Mouse (Mus musculus) monocyte, adult 2 months (primary cell): Measurements from ENCODE around the gene Cdkn1a.
"Not testable (repeated sequence)": the region's sequence is repeated elsewhere in the genome, so short reads cannot be mapped to it uniquely, and the experiment has no call there.

Source experiments
- DNase-seq, 2 experiments: peaks; one replicate each; pipeline ENCODE4 v3.0.0; 2022; ENCODE audit warnings: low spot score in 2 of 2, low read depth in 1 of 2

Gene Cdkn1a

DNA sequence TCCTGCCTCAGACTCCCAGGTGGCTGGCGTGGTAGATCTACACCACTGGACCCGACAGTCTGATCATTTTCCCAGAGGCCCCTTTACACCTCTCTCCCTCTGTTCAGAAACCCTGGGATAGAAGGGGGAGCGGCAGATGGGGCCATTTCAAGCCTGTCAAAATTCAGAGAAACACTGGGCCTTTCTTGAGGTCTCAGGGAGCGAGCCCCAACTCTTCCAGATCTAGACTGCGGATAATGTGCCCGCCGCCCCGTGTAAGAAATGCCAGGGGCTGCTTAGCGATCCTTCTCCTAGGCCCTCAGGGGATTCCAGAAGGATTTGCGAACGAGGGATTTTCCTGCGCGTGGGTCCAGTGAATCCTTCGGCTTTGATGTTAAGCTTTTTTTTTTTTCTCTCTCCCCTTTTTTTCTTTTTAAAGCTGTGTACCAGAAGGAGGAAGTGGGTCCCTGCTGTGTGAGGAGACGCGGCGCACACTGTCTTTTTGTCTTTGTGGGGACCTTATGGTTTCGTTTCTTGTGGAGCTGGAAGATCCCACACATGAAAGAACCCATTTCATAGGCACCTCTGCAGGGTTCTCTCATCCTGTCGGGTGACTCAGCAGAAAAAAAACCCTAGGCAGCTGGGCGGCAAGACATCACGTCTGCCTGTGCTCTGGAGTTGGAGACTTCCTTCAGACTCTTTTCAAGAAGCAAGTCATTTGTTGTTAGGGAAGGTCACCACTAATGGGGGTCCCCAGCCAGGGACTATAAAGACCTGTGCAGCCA, 9.0 kb upstream of the Cdkn1a start:
- peak in 1 of 2 experiments; percentile 29 for DNase-seq

DNA sequence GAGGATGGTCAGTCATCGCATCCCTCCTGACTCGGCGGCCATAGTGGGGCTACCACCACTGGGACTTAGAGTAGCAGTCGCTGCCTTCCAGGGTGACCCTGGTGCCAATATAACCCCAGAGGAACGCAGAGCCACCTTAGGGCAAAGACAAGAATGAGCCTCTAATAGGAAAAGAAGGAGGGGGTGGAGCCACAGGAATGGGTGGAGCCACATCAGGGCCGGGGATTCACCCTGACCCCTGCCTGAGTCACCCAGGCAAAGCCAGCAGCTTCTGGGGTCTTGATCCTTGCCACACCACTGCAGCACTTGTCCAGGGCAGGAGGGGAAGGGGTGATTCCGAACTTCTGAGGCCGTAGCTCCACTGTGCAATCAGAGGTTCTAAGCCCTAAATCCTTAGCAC, 7.2 kb upstream of the Cdkn1a start:
- DNase-seq = no peak

DNA sequence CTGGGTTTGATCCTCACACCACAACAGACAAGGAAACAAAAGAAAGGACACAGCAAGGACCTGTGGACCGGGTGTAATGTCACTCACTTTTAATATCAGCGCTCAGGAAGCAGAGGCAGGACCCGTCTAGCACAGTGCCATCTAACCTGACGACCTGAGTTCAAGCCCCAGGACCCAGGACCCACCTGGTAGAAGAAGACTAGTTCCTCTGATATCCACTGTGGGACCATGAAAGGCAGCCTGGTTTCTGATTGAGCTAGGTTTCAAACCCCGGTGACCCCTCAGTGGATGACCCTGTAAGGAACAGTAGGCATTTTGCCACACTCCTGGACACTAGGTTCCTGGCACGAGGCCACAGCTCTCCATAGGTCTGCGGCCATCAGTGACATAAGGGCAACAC, 6.1 kb upstream of the Cdkn1a start:
- no peak for DNase-seq

DNA sequence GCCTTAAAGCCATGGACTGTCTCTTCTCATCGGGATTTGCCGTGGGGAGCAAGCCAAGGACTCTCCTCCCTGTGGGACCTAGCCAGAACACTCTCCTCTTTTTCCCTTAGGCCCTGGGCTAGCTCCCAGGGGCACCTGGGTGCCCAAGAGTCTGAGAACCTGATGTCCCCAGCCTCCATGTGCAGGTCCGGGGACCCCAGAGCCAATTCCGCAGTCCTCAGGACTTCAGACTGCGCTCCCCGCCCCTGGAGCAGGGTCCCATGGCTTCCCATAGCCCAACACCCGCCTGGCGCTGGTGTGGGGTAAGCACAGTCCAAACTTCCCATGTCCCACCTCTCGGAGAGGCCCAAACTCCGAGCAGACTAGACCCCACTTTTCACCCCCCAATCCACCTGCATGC, 5.5 kb upstream of the Cdkn1a start:
- no peak for DNase-seq

DNA sequence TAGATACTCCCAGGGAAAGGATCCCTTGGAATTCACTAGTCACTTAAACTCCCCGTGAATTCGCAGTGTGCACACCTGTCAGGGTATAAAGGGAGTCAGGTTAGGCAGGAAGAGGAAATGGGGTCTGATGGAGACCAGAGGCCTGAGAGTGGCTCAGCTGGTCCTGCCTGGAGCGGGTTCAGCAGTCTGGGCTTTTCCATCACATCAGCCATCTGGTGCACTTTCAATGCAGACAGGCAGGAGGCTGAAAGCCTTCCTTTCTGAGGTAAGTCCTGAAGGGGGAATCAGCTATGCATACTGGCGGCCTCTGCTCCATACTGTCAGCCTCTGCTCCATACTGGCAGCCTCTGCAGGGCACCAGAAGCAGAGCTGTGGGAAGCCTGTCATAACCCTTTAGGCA, 3.9 kb upstream of the Cdkn1a start:
- no peak for DNase-seq

DNA sequence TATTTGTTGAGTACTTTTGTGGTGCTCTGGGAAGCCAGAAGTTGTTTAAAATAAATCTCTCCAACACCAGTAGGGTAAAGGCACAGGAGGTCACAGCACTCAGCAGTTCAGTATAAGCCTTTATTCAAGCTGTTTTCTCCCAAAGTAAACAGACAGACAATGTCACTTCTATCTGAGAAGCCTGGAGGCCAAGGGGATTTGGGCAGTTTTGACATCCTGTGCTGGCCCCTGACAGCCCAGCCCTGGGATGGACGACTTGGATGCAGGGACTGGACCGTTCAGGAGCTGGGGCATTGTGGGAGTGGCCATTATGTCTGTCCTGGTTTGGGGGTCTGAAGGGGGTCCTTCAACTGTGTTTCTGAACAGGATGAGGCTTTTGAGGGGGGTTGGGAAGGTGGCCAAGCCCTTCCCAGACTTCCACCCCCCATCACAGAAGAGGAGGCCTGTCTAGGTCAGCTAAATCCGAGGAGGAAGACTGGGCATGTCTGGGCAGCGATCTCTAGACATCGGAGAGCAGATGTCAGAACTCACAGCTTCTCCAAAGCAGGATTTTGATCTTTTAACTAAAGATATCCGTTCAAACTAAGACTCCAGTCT, 670 bp downstream of the Cdkn1a start:
- no peak for DNase-seq

DNA sequence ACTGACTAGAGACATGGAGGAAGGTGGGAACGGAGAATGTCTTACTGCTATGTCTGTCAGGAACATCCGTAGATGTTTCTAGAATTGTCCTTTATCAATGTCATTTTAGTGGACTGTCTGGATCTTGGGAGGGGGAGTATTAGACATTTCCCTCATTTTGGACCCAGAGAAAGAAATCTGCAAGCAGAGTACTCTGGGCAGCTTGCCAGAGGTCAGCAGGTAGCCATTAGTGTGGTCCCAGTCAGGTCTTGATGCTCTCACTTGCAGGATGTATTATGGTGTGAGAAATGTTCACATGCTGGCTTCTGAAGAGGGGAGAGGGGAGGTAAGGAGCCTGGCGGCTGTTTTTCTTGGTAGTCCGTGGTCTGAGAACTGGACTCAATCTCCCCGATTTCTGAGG, 1.7 kb downstream of the Cdkn1a start:
- DNase-seq = no peak

DNA sequence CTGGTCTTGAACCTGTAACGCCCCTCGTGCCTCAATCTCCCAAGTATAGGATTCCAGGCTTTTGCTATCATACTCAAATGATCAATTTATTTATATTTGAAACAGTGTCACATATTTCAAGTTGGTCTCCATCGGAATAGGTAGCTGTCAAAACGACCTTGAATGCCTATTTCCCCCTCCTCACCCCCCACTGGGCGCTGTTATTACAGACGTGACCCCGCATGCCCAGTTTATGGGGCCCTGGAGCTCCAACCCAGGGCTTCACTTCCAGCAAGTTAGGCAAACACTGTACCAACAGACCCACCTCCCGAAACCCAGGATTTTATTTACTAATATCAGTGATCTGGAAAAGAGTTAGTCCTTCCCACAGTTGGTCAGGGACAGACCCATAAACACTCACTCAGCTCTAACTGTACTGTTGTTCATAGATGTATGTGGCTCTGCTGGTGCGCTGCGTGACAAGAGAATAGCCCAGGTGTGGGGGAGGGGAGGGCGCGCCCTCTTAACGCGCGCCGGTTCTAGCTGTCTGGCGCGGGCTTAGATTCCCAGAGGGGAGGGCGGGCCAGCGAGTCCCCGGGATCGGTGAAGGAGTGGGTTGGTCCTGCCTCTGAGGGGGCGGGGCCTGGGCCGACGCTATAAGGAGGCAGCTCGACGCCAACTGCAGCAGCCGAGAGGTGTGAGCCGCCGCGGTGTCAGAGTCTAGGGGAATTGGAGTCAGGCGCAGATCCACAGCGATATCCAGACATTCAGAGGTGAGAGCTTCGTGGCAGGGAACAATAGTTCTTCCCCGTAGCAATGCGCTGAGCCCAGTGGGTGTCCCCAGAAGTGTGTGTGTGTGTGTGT, 2.6 kb downstream of the Cdkn1a start:
- DNase-seq = peak in 1 of 2 experiments; percentile 77

DNA sequence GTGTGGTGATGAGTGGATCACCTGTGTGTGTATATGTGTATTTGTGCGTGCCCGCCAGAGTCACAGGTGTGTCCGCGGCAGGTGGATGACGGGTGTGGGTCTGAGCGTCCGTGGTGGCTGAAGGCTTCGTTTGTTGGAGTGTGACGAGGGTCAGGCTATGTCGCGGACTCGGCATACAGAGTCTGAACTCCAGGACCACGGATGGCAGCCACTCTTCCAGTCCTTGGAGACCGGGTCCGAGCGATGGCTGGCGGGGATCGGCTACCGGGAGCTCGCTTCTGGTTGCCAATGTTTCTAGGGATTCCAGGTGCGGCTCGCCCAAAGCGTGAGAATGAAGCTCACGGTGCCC, 3.2 kb downstream of the Cdkn1a start:
- DNase-seq = no peak

DNA sequence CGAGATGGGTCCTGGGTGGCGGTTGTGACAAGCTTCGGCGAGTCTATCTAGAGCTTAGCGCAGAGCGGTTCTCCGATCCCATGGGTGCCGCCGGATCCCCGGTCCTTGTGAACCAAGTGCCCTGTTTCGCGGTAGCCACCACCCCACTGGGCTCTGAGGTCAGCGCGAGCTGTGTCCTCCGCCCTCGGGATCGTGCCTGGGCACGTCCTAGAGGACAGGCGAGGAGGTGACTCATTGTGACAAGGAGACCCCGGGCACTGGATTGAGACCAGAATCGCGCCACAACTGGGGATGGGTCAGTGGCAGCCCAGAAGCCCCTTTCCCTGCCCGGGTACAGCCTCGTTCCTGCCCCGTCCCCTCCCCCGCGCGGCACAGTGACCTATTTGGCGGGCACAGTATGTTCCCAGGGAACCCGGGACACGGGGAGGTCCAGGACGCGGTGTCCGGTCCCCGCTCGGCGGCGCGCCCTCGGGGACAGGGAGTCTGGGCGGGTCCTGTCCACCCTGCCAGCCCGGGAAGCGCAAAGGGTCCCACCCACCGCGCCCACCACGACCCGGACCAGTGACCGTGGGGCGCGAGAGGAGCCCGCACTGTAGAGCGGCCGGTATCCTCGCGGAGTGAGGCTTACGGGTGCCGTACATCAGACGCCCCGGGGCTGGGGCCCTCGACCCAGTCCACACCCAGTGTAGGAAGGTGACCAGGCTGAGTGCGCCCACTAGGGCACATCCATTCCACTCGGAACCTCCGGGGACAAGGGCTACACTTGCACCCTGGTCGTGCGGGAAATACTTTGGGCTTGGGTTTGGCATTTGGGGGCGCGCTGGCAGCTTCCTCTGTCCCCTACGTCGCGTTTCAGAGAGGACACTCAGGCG, 3.8 kb downstream of the Cdkn1a start:
- DNase-seq = peak in 1 of 2 experiments; percentile 65

DNA sequence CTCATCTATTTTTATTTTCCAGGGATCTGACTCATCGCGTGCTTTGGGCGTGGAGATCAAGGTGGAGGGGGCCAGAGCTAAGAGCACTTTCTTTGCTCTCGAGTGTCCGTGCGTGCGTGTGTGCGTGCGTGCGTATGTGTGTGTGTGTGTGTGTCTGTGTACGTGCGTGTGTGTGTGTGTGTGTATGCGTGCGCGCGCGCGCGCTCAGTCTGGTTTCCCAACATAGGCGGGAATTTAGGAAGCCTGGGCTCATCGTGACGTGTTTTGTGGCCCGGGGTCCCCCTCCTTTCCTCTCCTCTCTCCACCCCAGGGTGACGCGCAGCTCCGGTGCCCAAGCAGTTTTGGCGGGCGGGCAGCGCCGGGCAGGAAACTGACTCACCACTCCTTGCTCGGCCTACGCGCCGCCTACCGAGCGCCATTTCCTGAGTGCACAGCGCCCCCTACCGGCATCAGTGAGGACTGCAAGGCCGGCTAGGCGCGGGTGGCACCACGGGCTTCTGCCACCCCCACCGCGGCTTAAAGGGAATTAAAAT, 4.5 kb downstream of the Cdkn1a start:
- DNase-seq = peak; percentile 98 to 99

DNA sequence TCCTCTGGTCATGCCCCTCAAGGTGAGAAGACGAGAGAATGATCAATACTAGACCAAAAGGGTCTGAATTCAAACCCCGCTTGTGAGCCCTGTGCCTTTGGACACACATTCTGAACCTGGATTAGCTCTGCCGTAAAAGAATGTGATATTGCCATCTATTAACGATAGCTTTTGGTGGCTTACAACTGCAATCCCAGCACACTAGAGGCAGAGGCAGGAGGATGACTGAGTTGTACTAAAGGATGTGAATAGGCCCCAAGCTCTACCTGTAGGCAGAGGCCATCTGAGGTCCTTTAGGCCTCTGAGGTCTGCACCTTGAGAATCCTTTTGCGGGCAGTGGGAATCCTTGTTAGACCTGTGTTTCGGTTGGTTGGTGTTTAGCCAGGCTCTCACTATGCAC, 5.5 kb downstream of the Cdkn1a start:
- peak in 1 of 2 experiments; percentile 0 for DNase-seq

DNA sequence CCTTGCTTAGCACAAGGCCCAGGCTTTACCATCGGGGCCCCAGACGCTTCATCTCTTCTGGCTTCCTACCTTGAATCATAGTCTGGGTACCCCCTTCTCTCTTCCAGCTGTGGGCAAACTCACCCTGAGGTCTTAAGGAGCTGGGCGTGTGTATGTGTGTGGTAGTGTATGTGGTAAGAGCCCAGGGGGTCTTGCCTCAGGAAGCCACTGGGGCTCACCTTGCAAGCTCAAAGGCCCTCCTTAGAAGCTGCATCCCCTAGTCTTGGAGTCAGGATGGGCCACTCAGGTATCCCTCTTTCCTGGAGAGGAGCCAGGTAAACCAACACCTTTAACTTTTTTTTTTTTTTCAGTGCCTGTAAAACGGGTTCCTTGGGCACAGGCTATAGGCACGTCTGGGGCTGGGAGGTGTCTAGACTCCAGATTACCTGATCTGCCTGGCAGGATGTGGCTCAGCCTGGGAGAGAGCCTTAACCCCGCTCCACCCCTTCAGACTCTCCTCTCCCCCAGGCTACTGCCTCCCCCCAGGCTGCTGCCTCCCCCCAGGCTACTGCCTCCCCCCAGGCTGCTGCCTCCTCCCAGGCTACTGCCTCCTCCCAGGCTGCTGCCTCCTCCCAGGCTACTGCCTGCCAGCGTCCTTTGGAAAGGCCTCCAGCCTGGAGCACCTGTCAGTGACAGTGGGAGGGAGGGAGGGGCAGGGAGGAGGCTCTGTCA, 6.2 kb downstream of the Cdkn1a start:
- peak in 1 of 2 experiments; percentile 1 for DNase-seq

DNA sequence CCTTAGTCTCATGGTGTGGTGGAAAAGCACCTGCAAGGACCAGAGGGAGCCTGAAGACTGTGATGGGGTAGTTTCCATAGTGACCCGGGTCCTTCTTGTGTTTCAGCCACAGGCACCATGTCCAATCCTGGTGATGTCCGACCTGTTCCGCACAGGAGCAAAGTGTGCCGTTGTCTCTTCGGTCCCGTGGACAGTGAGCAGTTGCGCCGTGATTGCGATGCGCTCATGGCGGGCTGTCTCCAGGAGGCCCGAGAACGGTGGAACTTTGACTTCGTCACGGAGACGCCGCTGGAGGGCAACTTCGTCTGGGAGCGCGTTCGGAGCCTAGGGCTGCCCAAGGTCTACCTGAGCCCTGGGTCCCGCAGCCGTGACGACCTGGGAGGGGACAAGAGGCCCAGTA, 7.5 kb downstream of the Cdkn1a start:
- DNase-seq = no peak

DNA sequence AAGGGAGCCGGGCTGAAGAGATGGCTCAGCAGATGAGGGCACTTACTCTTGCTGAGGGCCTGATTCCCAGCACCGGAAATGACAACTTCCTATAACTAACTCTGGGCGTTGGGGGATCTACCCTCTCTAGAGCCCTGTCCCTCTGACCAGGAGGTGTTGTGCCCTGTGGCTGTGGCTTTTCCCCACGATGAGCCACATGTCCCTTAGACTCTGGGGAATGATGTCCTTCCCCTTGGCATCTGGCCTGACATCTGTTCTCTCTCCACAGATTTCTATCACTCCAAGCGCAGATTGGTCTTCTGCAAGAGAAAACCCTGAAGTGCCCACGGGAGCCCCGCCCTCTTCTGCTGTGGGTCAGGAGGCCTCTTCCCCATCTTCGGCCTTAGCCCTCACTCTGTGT, 8.3 kb downstream of the Cdkn1a start:
- peak in 1 of 2 experiments; percentile 1 for DNase-seq

DNA sequence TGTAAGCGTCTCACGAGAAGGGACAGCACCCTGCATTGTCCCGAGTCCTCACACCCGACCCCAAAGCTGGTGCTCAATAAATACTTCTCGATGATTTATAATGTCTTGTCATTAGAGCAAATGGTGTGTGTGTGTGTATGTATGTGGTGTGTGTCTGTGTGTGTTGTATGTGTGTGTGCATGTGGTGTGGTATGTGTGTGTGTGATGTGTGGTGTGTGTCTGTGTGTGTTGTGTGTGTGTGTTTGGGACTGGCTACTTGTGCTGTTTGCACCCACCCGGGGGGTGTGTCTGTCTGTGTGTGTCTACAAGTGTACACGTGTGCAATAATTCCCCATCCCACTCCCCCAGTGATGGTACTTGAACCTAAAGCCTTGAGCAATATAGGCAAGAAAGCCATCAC, 9.9 kb downstream of the Cdkn1a start:
- no peak for DNase-seq

DNA sequence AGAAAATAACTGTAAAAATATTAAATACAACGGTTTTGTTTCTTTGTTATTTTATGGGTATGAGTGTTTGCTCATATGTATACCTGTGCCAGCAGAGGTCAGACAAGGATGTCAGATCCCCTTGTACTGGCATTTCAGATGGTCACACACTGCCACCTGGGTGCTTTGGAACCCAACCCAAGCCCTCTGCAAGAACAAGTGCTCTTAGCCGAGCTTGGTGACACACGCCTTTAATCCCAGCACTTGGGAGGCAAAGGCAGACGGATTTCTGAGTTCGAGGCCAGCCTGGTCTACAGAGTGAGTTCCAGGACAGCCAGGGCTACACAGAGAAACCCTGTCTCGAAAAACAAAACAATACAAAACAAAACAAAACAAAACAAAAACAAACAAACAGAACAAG, 19.6 kb downstream of the Cdkn1a start:
- DNase-seq = not testable (repeated sequence)

DNA sequence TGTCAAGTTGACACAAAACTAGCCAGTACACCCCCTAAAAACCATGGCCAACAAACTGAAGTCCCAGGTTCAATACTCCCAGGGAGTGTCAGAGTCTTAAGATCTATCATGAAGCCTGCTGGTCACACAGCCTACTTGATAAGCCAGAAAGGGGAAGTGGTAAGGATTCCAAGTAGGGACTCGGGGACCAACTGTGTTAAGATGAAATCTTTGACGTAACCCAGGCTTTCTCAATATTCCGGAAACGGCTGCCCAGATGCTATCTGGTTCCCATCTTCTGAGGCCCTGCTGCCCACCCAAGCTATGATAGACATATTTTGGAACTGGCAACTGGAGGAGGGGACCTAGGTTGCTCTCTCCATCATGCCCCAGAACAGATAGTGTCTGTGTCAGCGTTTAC, 20.6 kb downstream of the Cdkn1a start:
- no peak for DNase-seq

DNA sequence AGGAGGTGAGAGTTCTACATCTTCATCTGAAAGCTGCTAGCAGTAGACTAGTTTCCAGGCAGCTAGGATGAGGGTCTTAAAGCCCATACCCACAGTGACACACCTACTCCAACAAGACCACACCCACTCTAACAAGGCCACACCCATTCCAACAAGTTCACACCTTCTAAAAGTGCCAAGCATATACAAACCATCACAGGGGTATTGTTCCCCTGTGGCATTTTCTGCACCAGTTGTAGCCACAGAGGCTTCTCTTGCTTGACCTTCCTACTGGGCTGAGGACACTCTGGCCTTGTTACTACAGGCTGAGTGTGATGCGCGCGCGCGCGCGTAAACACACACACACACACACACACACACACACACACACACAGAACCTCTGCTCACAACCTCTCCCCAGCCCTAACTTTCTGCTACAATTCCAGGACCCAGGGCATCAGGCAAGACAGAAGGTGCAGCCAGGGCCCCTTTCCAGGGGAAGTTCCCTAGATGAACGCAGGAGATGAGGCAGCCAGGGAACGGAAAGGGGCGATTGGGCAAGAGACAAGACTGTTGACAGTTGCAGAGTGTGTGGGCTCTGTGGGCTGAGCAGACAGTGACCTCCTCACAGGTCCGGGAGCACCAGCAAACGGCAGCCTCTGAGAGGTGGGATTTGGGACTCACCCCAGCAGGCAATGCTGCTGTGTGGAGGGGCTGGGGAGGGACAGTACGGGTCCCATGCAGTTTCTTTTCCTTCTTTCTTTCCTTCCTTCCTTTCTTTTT, 23.0 kb downstream of the Cdkn1a start, which contains the start of gene Rab44:
TSS of gene Rab44 (plus strand) at position 555 of the 762 bp plus-strand sequence.
- DNase-seq = peak; percentile 51 to 52
